Mouse (Mus musculus) cerebellum, adult 2 months (tissue): ENCODE measurements around the gene Rabgap1l.

ENCODE experiments used
- CTCF ChIP-seq: fragments of 200-500 bp; IDR thresholded peaks from 2 replicates; pipeline ENCODE4 v1.5.1; 2011; ENCODE audit warnings: low read depth, mild to moderate bottlenecking, control low read depth, low read length, moderate library complexity, borderline replicate concordance; ENCODE audit not compliant: insufficient read depth
- POLR2A ChIP-seq: fragments of 200-500 bp; IDR thresholded peaks from 2 replicates; pipeline ENCODE4 v1.6.1; 2011; ENCODE audit warnings: low read length, control low read depth, borderline replicate concordance; ENCODE audit not compliant: insufficient read depth

DNA sequence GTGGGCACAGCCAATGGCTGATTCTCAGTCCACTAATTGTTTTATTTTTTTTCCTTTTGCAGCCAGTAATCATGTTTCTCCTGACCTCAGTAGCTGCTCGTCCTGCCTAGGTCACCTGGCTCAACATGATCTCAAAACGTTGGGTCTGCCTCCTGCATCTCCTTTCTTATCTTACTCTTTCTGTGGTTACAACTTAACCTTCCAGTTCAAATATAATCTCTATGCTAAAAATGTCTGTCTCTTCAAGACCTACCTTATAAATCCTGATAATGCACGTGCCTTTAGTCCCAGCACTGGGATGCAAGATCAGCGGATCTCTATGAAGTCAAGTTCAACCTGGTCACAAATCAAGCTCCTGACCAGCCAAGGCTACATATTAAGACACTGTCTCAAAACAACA is 46.1 kb upstream of the Rabgap1l start:
- no peak for TF ChIP-seq CTCF
- TF ChIP-seq POLR2A: no peak
